Mouse (Mus musculus) intestine, postnatal 0 days (tissue): ENCODE results near the gene Lrrc23. TPM values are rescaled to one million over a fixed set of nuclear protein-coding genes. Genes with fewer than 3 reads are reported as not detected.
A peak's percentile ranks its signal among the peaks of the same experiment; 100 is the strongest.

Experiments
- ATAC-seq: fragments of 200-750 bp; cut with Nextera tagmentation; 2 replicates; pipeline ENCODE4 v1.8.0; 2017; ENCODE audit warnings: mild to moderate bottlenecking, moderate TSS enrichment, moderate library complexity
- H3K27ac ChIP-seq: fragments of 300-500 bp; sonication (generic); 2 replicates; pipeline ENCODE4 v1.5.1; 2014; ENCODE audit warnings: mild to moderate bottlenecking, low read depth, low read length, moderate library complexity
- H3K27me3 ChIP-seq: fragments of 300-500 bp; sonication (generic); replicated peaks from 2 replicates; pipeline ENCODE4 v1.6.1; 2014; ENCODE audit warnings: low read length, mixed read lengths; ENCODE audit not compliant: control insufficient read depth, insufficient read depth
- H3K36me3 ChIP-seq: fragments of 300-500 bp; sonication (generic); 2 replicates; pipeline ENCODE4 v1.6.1; 2014; ENCODE audit warnings: mild to moderate bottlenecking, moderate library complexity; ENCODE audit not compliant: control insufficient read depth, insufficient read depth
- H3K4me1 ChIP-seq: fragments of 300-500 bp; sonication (generic); replicated peaks from 2 replicates; pipeline ENCODE4 v1.6.1; 2014; ENCODE audit warnings: antibody characterized with exemption, low read length, mixed read lengths; ENCODE audit not compliant: control insufficient read depth, insufficient read depth
- H3K4me2 ChIP-seq: fragments of 300-500 bp; sonication (generic); replicated peaks from 2 replicates; pipeline ENCODE4 v1.6.1; 2014; ENCODE audit warnings: low read depth, mild to moderate bottlenecking, moderate library complexity
- H3K4me3 ChIP-seq: fragments of 300-500 bp; sonication (generic); 2 replicates; pipeline ENCODE4 v1.5.1; 2014; ENCODE audit warnings: low read depth, low read length
- H3K9ac ChIP-seq: fragments of 300-500 bp; sonication (generic); 2 replicates; pipeline ENCODE4 v1.6.1; 2014; ENCODE audit warnings: mild to moderate bottlenecking, low read depth, low read length
- H3K9me3 ChIP-seq: fragments of 300-500 bp; sonication (generic); 2 replicates; pipeline ENCODE4 v1.6.1; 2016; ENCODE audit warnings: mixed run types; ENCODE audit not compliant: control insufficient read depth
- CTCF ChIP-seq: sonication (generic); IDR thresholded peaks from 2 replicates; pipeline ENCODE4 v1.5.1; 2016; ENCODE audit warnings: low read depth, mild to moderate bottlenecking, control low read depth, antibody characterized with exemption, moderate library complexity
- WGBS: fragments of 180-500 bp; shearing (Covaris S2); extraction: QIAGEN DNeasy Blood & Tissue Kit; methylation state at CpG from one replicate; pipeline ENCODE4 v1.1.7; 2014; 5-methylcytosine and 5-hydroxymethylcytosine counted together
- polyA plus RNA-seq: library from polyadenylated mRNA; unstranded; fragments of >200 nt; fragmentation: Nextera tagmentation; extraction: Ambion mirVana; gene quantifications from 2 replicates; pipeline ENCODE4 v1.2.1, GENCODE M21; 2015

The Lrrc23 gene
- polyA plus RNA-seq, 1 experiment from 2014 or later = 0.21 TPM

- Histone ChIP-seq H3K9ac (no peak overlapping the region), H3K9me3 (no peaks in the 10 kb centered on the region), H3K36me3 (no peaks in the 10 kb centered on the region), H3K4me3 (peak overlapping the region; percentile 43), H3K4me1 (no peaks in the 10 kb centered on the region), H3K27me3 (peaks cover 11% of the 10 kb centered on the region), H3K4me2 (peak overlapping the region; percentile 75), H3K27ac (no peak overlapping the region)
- TF ChIP-seq CTCF = no peak
- no peak for ATAC-seq
- WGBS = 9% methylated on average over 9 of the region's 9 CpGs
Observed at GRCm38 (mm10) chr6:124768704-124769044, 10.9 kb downstream of the Lrrc23 start.

GRCm38 (mm10) chr6:124767920-124768703 is 11.4 kb downstream of the Lrrc23 start:
- H3K27me3 ChIP-seq = peaks cover 11% of the 10 kb centered on the region
- no peak for TF ChIP-seq CTCF
- ATAC-seq = no peak

DNA sequence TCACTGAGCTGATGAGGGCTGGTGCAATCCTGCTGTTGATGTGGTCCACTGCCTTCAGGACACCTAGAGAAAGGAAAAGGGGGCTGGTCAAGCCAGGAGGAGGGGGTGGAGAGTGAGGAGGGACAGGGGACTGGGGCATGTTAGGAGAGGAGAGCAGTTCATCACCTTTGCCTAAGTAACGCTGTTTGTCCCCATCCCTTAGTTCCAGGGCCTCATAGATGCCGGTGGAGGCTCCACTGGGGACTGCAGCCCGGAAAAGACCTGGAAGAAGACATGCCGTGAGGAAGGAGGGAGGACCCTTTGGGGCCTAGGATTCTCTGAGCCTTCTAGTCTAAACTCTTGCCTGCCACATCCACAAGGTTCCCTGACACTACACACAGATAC is 12.0 kb downstream of the Lrrc23 start:
- Histone ChIP-seq H3K4me3 (no peak overlapping the region), H3K27me3 (peaks cover 11% of the 10 kb centered on the region), H3K9me3 (no peaks in the 10 kb centered on the region), H3K4me1 (no peaks in the 10 kb centered on the region), H3K4me2 (peak overlapping the region; percentile 75; the same call in 1 of the 2 replicates), H3K27ac (no peak overlapping the region), H3K9ac (no peak overlapping the region), H3K36me3 (no peaks in the 10 kb centered on the region)
- no peak for ATAC-seq
- WGBS = 70% methylated on average over 4 of the region's 4 CpGs
- no peak for TF ChIP-seq CTCF

More at GRCm38 (mm10) chr6:124767920-124768703, 11.4 kb downstream of the Lrrc23 start:
- Histone ChIP-seq H3K4me2 (peak overlapping the region; percentile 75), H3K36me3 (no peaks in the 10 kb centered on the region), H3K27ac (no peak overlapping the region), H3K4me1 (no peaks in the 10 kb centered on the region), H3K4me3 (peak overlapping the region; percentile 43), H3K9me3 (no peaks in the 10 kb centered on the region), H3K9ac (no peak overlapping the region)
- 41% methylated on average over 19 of the region's 19 CpGs for WGBS

- Histone ChIP-seq H3K4me3 (no peak overlapping the region), H3K36me3 (no peaks in the 10 kb centered on the region), H3K9ac (no peak overlapping the region), H3K9me3 (no peaks in the 10 kb centered on the region), H3K27ac (no peak overlapping the region), H3K4me2 (no peak overlapping the region), H3K27me3 (peaks cover 11% of the 10 kb centered on the region), H3K4me1 (no peaks in the 10 kb centered on the region)
- WGBS = 91% methylated on average over 7 of the region's 7 CpGs
- no peak for TF ChIP-seq CTCF
- ATAC-seq = no peak
Observed at GRCm38 (mm10) chr6:124765951-124766350, 13.6 kb downstream of the Lrrc23 start.

- no peak overlapping the region for H3K4me3 ChIP-seq
- H3K27me3 ChIP-seq = no peaks in the 10 kb centered on the region
- H3K9ac ChIP-seq = no peak overlapping the region; the same call in 1 of the 2 replicates
- 1% methylated on average over 5 of the region's 5 CpGs for WGBS
- peak; percentile 26; the same call in 1 of the 2 replicates for ATAC-seq
- H3K36me3 ChIP-seq = no peaks in the 10 kb centered on the region
- peak; percentile 98 for TF ChIP-seq CTCF
- peak overlapping the region; percentile 83 for H3K4me2 ChIP-seq
- H3K9me3 ChIP-seq = no peaks in the 10 kb centered on the region
- H3K4me1 ChIP-seq = no peaks in the 10 kb centered on the region
- peak overlapping the region; percentile 50; the same call in 1 of the 2 replicates for H3K27ac ChIP-seq
Observed at GRCm38 (mm10) chr6:124759259-124759658, 20.3 kb downstream of the Lrrc23 start.

DNA sequence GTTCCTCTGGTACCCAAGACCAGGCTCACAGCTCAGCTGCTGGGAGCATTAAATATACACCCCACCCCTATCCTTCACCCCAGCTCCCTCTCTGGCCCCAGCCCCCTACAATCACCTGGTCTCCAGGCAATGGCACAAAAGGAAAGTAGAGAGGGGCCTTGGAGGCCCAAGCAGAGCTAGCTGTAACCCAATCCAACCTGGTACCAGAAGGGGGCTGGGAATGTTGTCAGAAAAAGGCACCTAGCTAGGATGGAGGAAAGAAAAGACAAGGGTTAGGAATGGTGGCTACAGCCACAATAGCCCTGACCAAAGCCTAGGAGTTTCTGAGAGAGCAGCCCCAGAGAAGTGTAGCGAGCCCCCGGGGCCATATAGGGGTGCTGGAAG is 20.7 kb downstream of the Lrrc23 start:
- Histone ChIP-seq H3K9ac (no peak overlapping the region; the same call in 1 of the 2 replicates), H3K4me2 (peak overlapping the region; percentile 83), H3K27me3 (no peaks in the 10 kb centered on the region), H3K4me1 (no peaks in the 10 kb centered on the region), H3K27ac (peak overlapping the region; percentile 50), H3K36me3 (no peaks in the 10 kb centered on the region), H3K4me3 (no peak overlapping the region), H3K9me3 (no peaks in the 10 kb centered on the region)
- no peak for TF ChIP-seq CTCF
- whole genome bisulfite sequencing = 36% methylated on average over 2 of the region's 2 CpGs
- no peak for ATAC-seq
